Mouse (Mus musculus): ENCODE measurements around the gene Rce1. TPM values are rescaled to one million over a fixed set of nuclear protein-coding genes. Genes with fewer than 3 reads are reported as not detected.

The Rce1 gene
- polyA plus RNA-seq (2012; rRNA removed), result 16.4 and 19.9 TPM in 2 replicates

DNA sequence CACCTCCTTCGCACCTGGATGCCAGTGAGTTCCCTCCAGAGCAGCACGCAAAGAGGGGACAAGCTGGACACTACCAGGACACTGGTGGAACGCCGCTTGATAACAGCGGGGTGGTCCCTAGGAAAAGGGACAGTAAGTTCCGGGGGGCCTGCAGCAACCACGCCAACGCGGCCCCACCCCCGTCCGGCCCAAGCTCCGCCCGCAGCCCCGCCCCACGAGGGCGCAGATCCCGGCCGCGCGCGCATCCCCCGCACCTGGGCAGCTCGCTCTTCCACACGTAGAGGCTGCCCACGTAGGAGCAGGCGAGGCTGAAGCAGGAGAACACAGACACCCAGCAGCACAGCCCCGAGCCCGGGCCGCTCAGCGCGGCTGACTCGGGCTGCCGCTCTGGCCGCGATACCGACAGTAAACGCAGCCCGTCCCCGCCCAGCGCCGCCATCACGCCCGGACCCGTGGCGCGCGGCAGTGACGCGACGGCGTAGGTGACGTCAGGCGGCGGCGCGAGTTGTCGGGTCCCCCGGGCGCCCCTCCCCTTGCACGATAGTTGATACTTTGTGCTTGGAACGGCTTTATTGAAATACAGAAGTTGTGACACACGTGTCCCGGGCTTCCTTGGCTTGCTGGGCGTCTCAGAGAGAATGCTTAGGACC is at the start of gene Rce1:
Gene Rce1 (minus strand): TSS at position 463 of the 650 bp plus-strand sequence.

GRCm38 (mm10) chr19:4615151-4616093 is 10.0 kb downstream of the Rce1 start, which contains the start of gene Lrfn4:
Lrfn4 (minus strand) TSS chr19:4615667.

Other genes starting within 250 kb of the Rce1 start
- 16.2 and 19.1 TPM in 2 replicates for gene Kdm2a, start 227.4 kb downstream of the Rce1 start, polyA plus RNA-seq (2012; rRNA removed)
- 3.9 and 4.1 TPM in 2 replicates for gene Rhod, start 186.2 kb downstream of the Rce1 start, polyA plus RNA-seq (2012; rRNA removed)
- 0.12 and 0.22 TPM in 2 replicates for gene Syt12, start 148.2 kb downstream of the Rce1 start, polyA plus RNA-seq (2012; rRNA removed)
- 0.03 and 0.05 TPM in 2 replicates for gene 2010003K11Rik, start 127.1 kb downstream of the Rce1 start, polyA plus RNA-seq (2012; rRNA removed)
- 12.0 and 17.3 TPM in 2 replicates for gene Pcx, start 115.2 kb downstream of the Rce1 start, polyA plus RNA-seq (2012; rRNA removed)
- 1.6 and 1.8 TPM in 2 replicates for gene Lrfn4, start 10.0 kb downstream of the Rce1 start, polyA plus RNA-seq (2012; rRNA removed)
- gene Gm960, start 73.0 kb upstream of the Rce1 start, polyA plus RNA-seq (2012; rRNA removed), result 0.01 and 0.09 TPM in 2 replicates
- gene Sptbn2, start 85.5 kb upstream of the Rce1 start, polyA plus RNA-seq (2012; rRNA removed), result 0.03 and 0.07 TPM in 2 replicates
- gene Rbm4b, start 130.9 kb upstream of the Rce1 start, polyA plus RNA-seq (2012; rRNA removed), result 3.7 and 4.5 TPM in 2 replicates
- gene Rbm4, start 168.3 kb upstream of the Rce1 start, polyA plus RNA-seq (2012; rRNA removed), result 29.1 and 29.7 TPM in 2 replicates
- gene Gm21992, start 186.0 kb upstream of the Rce1 start, polyA plus RNA-seq (2012; rRNA removed), result 11.0 and 13.2 TPM in 2 replicates
- 21.1 and 24.5 TPM in 2 replicates for gene Rbm14, start 186.0 kb upstream of the Rce1 start, polyA plus RNA-seq (2012; rRNA removed)
- 38.2 and 41.7 TPM in 2 replicates for gene Ccs, start 213.7 kb upstream of the Rce1 start, polyA plus RNA-seq (2012; rRNA removed)
- gene Ccdc87, start 213.7 kb upstream of the Rce1 start, polyA plus RNA-seq (2012; rRNA removed), result 0.01 TPM in 1 of 2 replicates, not detected in the other
- gene Ctsf, start 229.5 kb upstream of the Rce1 start, polyA plus RNA-seq (2012; rRNA removed), result 20.1 and 21.8 TPM in 2 replicates

Measured in liver, embryonic 14 days (tissue).